Mouse (Mus musculus) lung, postnatal 0 days (tissue): ENCODE measurements around the gene Ptpn18.

Experiments
- CTCF ChIP-seq: IDR thresholded peaks from 2 replicates; pipeline ENCODE4 v1.5.1; 2016; ENCODE audit warnings: antibody characterized with exemption, mild to moderate bottlenecking
- EP300 ChIP-seq: IDR thresholded peaks from 2 replicates; pipeline ENCODE4 v1.6.1; 2016; ENCODE audit warnings: antibody characterized with exemption, mild to moderate bottlenecking, control low read depth

- no peak for TF ChIP-seq CTCF
- TF ChIP-seq EP300, result no peak
Measured at GRCm38 (mm10) chr1:34505970-34506551, 46.5 kb downstream of the Ptpn18 start.
